Mouse (Mus musculus) cerebellum, adult 2 months (tissue): ENCODE results near the gene Cirbp.

Source experiments
- CTCF ChIP-seq: fragments of 200-500 bp; IDR thresholded peaks from 2 replicates; pipeline ENCODE4 v1.5.1; 2011; ENCODE audit warnings: low read depth, mild to moderate bottlenecking, control low read depth, low read length, moderate library complexity, borderline replicate concordance; ENCODE audit not compliant: insufficient read depth
- POLR2A ChIP-seq: fragments of 200-500 bp; IDR thresholded peaks from 2 replicates; pipeline ENCODE4 v1.6.1; 2011; ENCODE audit warnings: low read length, control low read depth, borderline replicate concordance; ENCODE audit not compliant: insufficient read depth

DNA sequence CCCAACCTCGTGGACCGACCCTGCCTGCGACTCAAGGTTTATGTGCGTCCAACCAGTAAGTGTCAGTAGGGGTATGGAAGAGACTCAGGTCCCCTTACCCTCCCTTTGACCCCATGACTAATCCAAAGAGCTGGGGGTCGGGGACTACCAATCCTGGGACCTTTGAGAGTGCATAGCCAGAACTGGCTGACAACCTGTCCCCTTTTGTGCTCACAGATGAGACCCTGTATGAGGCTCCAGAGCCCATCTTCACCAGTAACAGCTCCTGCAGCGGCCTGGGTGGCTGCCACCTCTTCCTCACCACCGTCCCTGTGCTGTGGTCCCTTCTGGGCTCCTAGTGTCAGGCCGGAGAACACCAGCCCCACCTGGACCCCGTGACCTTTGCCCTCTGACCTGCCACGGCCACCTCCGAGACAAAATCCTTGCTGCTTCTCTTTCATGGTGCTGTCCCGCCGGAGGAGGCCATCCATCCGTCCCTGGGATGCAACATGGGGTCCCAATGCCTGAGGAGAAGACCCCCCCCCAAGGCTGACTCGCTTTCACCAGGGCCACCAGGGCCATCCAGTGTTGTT lies 22.8 kb downstream of the Cirbp start:
- TF ChIP-seq CTCF (no peak), POLR2A (no peak)
